Mouse (Mus musculus) thymus, postnatal 36 days (tissue): ENCODE measurements at regions not wholly inside any gene's neighbourhood (a gene's known extent, or its start where the extent isn't known, plus 50 kb on each side); places are given as distances from the start of the nearest gene placed in this dataset.
"Not testable (repeated sequence)": the region's sequence is repeated elsewhere in the genome, so short reads cannot be mapped to it uniquely, and the experiment has no call there.

ENCODE experiments used
- DNase-seq, 2 experiments: peaks; one replicate each; pipeline ENCODE4 v3.0.0; 2022; ENCODE audit warnings: mixed read lengths in 2 of 2

GRCm38 (mm10) chr12:113241373-113242193, 55.9 kb downstream of the Tmem121 start:
- DNase-seq = no peak

- no peak for DNase-seq
Measured at GRCm38 (mm10) chr12:113242194-113242510, 56.4 kb downstream of the Tmem121 start.

GRCm38 (mm10) chr12:113244685-113245084, 59.0 kb downstream of the Tmem121 start:
- no peak for DNase-seq

GRCm38 (mm10) chr12:113253446-113254424, 68.0 kb downstream of the Tmem121 start:
- DNase-seq = not testable (repeated sequence)

- DNase-seq = no peak
Measured at GRCm38 (mm10) chr12:113255331-113255730, 69.6 kb downstream of the Tmem121 start.

- DNase-seq = no peak
Measured at GRCm38 (mm10) chr12:113256628-113257027, 70.9 kb downstream of the Tmem121 start.

GRCm38 (mm10) chr12:113257243-113257642, 71.5 kb downstream of the Tmem121 start:
- peak in 1 of 2 experiments; percentile 20 for DNase-seq

- no peak for DNase-seq
Measured at GRCm38 (mm10) chr12:113259476-113259875, 73.7 kb downstream of the Tmem121 start.

GRCm38 (mm10) chr12:113260304-113260703, 74.6 kb downstream of the Tmem121 start:
- DNase-seq = no peak

GRCm38 (mm10) chr12:113275934-113276333, 90.2 kb downstream of the Tmem121 start:
- DNase-seq = no peak

GRCm38 (mm10) chr12:113276355-113276942, 90.7 kb downstream of the Tmem121 start:
- DNase-seq = no peak

GRCm38 (mm10) chr12:113277741-113278140, 92.0 kb downstream of the Tmem121 start:
- DNase-seq = no peak

GRCm38 (mm10) chr12:113292029-113292809, 106.5 kb downstream of the Tmem121 start:
- DNase-seq = no peak

- no peak for DNase-seq
Measured at GRCm38 (mm10) chr12:113295924-113296323, 110.2 kb downstream of the Tmem121 start.

GRCm38 (mm10) chr12:113305973-113306372, 120.2 kb downstream of the Tmem121 start:
- DNase-seq = no peak

- no peak for DNase-seq
Measured at GRCm38 (mm10) chr12:113313319-113313718, 127.6 kb downstream of the Tmem121 start.

- DNase-seq = no peak
Measured at GRCm38 (mm10) chr12:113314624-113315023, 128.9 kb downstream of the Tmem121 start.

GRCm38 (mm10) chr12:113321086-113321485, 135.4 kb downstream of the Tmem121 start:
- DNase-seq = no peak

- DNase-seq = no peak
Measured at GRCm38 (mm10) chr12:113322173-113322572, 136.4 kb downstream of the Tmem121 start.

GRCm38 (mm10) chr12:113327851-113328250, 142.1 kb downstream of the Tmem121 start:
- DNase-seq = no peak

- DNase-seq = no peak
Measured at GRCm38 (mm10) chr12:113330266-113330665, 144.5 kb downstream of the Tmem121 start.

GRCm38 (mm10) chr12:113332226-113332625, 146.5 kb downstream of the Tmem121 start:
- no peak for DNase-seq
